Mouse (Mus musculus) midbrain, embryonic 14.5 days (tissue): ENCODE data around the gene Zic5. TPM values are rescaled to one million over a fixed set of nuclear protein-coding genes. Genes with fewer than 3 reads are reported as not detected.

Source experiments
- ATAC-seq: fragments of 200-750 bp; cut with Nextera tagmentation; 2 replicates; pipeline ENCODE4 v1.8.0; 2017; ENCODE audit warnings: moderate number of reproducible peaks, moderate library complexity; ENCODE audit not compliant: low FRiP score, low TSS enrichment
- DNase-seq: peaks from one replicate; pipeline ENCODE4 v3.0.0-alpha.2; 2015
- H3K27ac ChIP-seq: fragments of 300-500 bp; sonication (generic); replicated peaks from 2 replicates; pipeline ENCODE4 v1.5.1; 2014; ENCODE audit warnings: mild to moderate bottlenecking, low read depth, low read length, moderate library complexity
- H3K27me3 ChIP-seq: fragments of 300-500 bp; sonication (generic); 2 replicates; pipeline ENCODE4 v1.6.1; 2014; ENCODE audit warnings: low read length, control low read depth, mixed read lengths; ENCODE audit not compliant: control insufficient read depth, insufficient read depth
- H3K36me3 ChIP-seq: fragments of 300-500 bp; sonication (generic); 2 replicates; pipeline ENCODE4 v1.6.1; 2014; ENCODE audit warnings: low read length, control low read depth; ENCODE audit not compliant: control insufficient read depth, insufficient read depth
- H3K4me1 ChIP-seq: fragments of 300-500 bp; sonication (generic); 2 replicates; pipeline ENCODE4 v1.6.1; 2014; ENCODE audit warnings: mild to moderate bottlenecking, antibody characterized with exemption, low read length, control low read depth; ENCODE audit not compliant: control insufficient read depth, insufficient read depth
- H3K4me2 ChIP-seq: fragments of 300-500 bp; sonication (generic); 2 replicates; pipeline ENCODE4 v1.6.1; 2014; ENCODE audit warnings: mild to moderate bottlenecking, low read length, moderate library complexity
- H3K4me3 ChIP-seq: fragments of 300-500 bp; sonication (generic); replicated peaks from 2 replicates; pipeline ENCODE4 v1.5.1; 2014; ENCODE audit warnings: low read depth, low read length
- H3K9ac ChIP-seq: fragments of 300-500 bp; sonication (generic); replicated peaks from 2 replicates; pipeline ENCODE4 v1.6.1; 2014; ENCODE audit warnings: mild to moderate bottlenecking, low read length, moderate library complexity
- H3K9me3 ChIP-seq: fragments of 300-500 bp; sonication (generic); 2 replicates; pipeline ENCODE4 v1.6.1; 2016; ENCODE audit warnings: low read length, control low read depth, mixed read lengths; ENCODE audit not compliant: control insufficient read depth
- WGBS: fragments of 180-500 bp; shearing (Covaris S2); extraction: QIAGEN DNeasy Blood & Tissue Kit; methylation state at CpG from one replicate; pipeline ENCODE4 v1.1.7; 2014; 5-methylcytosine and 5-hydroxymethylcytosine counted together
- polyA plus RNA-seq: library from polyadenylated mRNA; unstranded; fragments of >200 nt; fragmentation: Nextera tagmentation; extraction: Ambion mirVana; gene quantifications from 2 replicates; pipeline ENCODE4 v1.2.1, GENCODE M21; 2014

Gene Zic5
- polyA plus RNA-seq, 1 experiment from 2014 or later: 14.9 TPM

DNA sequence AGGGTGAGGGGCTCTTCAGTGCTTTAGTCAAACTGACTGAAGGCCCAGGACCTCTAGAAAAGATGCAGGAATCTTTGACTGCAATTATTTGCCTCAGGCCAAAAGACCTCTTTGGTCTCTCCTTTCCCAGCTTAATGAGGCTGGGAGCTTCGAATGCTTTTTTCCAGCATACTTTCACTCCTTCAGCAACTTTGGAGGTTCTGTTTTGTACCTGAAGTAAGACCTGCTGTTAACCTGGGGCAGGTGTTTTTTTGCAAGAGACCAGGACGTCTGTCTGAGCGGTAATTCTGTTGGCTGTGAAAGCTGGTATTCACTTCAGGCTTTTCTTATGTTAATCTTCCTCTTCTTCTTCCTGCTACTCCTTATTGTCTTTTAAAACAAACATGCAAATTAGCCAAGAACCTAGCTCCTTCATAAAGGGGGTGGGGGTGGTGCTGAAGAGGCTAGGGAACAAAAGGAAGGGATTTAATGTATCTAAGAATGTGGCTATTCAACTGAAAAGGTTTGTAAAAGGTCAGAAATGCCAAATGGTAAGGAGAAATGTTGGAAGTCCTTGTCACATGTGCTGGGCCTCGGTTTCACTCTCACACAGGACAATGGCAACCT is 49.2 kb downstream of the Zic5 start:
- no peak for DNase-seq
- Histone ChIP-seq H3K9me3 (no peaks in the 10 kb centered on the region), H3K36me3 (no peaks in the 10 kb centered on the region), H3K27ac (no peak overlapping the region), H3K4me3 (no peak overlapping the region), H3K4me2 (no peak overlapping the region), H3K27me3 (peaks cover 13% of the 10 kb centered on the region), H3K9ac (no peak overlapping the region), H3K4me1 (no peaks in the 10 kb centered on the region)
- no peak for ATAC-seq
- WGBS: 3% methylated on average over 4 of the region's 4 CpGs

DNA sequence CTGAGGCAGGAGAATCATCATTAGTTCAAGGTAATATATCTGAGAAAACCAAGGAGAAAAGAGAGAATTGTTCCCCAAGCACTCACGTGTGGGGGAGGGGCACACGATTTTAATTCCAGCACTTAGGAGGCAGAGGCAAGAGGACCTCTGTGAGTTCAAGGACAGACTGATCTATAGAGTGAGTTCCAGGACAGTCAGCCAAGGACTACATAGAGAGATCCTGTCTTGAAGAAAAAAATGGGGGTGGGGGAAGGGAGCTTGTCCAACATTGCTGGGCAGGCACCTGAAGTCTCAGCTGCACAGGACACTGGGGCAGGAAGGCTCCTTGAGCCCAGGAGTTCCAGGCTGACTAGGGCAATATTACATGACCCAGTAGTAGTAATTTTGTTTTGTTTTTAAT is 50.7 kb downstream of the Zic5 start:
- Histone ChIP-seq H3K4me2 (no peak overlapping the region), H3K27me3 (peaks cover 24% of the 10 kb centered on the region), H3K4me3 (no peak overlapping the region), H3K9me3 (no peaks in the 10 kb centered on the region), H3K36me3 (no peaks in the 10 kb centered on the region), H3K27ac (no peak overlapping the region), H3K4me1 (no peaks in the 10 kb centered on the region), H3K9ac (no peak overlapping the region)
- DNase-seq (no peak), ATAC-seq (no peak)
- 97% methylated on average over 2 of the region's 2 CpGs for WGBS

DNA sequence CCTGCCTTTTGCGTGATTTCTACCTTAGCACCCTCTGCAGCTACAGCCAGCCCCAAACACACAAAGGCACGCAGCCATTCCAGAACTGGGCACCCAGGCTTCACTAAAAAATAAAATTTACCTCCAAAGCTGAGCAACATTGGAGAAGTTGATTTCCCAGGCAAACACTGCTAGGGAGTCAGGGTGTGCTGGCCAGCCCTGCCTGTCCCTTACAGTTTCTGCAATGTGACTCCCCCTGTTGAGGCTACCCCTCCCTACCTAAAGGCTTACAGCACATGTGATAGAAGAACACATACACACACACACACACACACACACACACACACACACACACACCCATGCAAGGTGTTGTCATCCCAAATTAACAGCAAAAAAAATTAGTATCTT is 51.9 kb downstream of the Zic5 start:
- Histone ChIP-seq H3K36me3 (no peaks in the 10 kb centered on the region), H3K27ac (no peak overlapping the region), H3K4me3 (no peak overlapping the region), H3K27me3 (peaks cover 31% of the 10 kb centered on the region), H3K4me2 (no peak overlapping the region), H3K4me1 (no peaks in the 10 kb centered on the region), H3K9ac (no peak overlapping the region), H3K9me3 (no peaks in the 10 kb centered on the region)
- no peak for DNase-seq
- ATAC-seq: no peak
- WGBS: 95% methylated on average over 2 of the region's 2 CpGs

DNA sequence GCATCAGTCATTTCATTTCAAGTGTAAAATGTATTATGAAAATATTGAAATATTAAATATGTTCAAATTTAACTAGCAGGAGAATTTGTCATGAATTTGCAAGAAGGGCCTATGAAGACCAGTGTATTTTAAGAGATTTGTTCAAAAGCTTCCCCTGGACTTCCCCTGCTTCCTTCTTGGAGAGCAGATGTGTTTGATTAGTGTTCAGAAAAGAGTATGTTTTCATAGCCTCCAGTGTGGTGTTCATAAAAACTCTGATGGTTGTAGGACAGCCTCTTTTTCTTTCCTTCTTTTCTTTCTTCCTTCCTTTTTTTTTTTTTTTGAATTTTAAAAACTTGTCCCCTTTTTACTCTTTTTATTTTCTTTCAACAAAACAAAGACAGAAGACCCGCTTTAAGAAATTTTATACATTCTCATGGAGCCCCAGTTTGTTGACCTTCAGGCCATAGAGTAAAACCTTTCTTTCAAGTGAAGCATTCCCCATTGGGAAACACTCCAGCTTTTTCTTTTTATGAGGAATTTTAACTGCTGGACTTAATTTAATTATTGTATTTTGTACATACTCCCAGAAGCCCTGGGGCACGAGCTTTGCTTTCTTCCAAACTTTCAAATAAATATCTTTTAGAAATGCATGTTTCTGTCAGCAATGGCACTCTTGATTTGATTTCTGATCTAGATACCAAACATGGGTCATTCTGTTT is 52.5 kb downstream of the Zic5 start:
- Histone ChIP-seq H3K27ac (no peak overlapping the region), H3K9ac (no peak overlapping the region), H3K27me3 (peaks cover 36% of the 10 kb centered on the region), H3K4me3 (no peak overlapping the region), H3K4me2 (no peak overlapping the region), H3K36me3 (no peaks in the 10 kb centered on the region), H3K9me3 (no peaks in the 10 kb centered on the region), H3K4me1 (no peaks in the 10 kb centered on the region)
- DNase-seq: no peak
- no peak for ATAC-seq
- 83% methylated on average over 2 of the region's 2 CpGs for WGBS

Other genes with a start within 250 kb of the Zic5 start
- 0.70 and 0.75 TPM in 2 replicates for gene Gm5089, start 14.6 kb downstream of the Zic5 start, polyA plus RNA-seq
- 10.3 and 10.8 TPM in 2 replicates for gene Zic2, start 9.8 kb upstream of the Zic5 start, polyA plus RNA-seq
- 0.38 and 0.72 TPM in 2 replicates for gene Gm10837, start 24.9 kb upstream of the Zic5 start, polyA plus RNA-seq
- gene Pcca, start 68.6 kb upstream of the Zic5 start, polyA plus RNA-seq: 19.1 and 29.9 TPM in 2 replicates